Mouse (Mus musculus) liver, embryonic 14.5 days (tissue): ENCODE data around the gene Acad9. TPM values are rescaled to one million over a fixed set of nuclear protein-coding genes. Genes with fewer than 3 reads are reported as not detected.
A peak's percentile ranks its signal among the peaks of the same experiment; 100 is the strongest.
"Not testable (repeated sequence)": the region's sequence is repeated elsewhere in the genome, so short reads cannot be mapped to it uniquely, and the experiment has no call there.

Experiments
- ATAC-seq: fragments of 200-750 bp; cut with Nextera tagmentation; 2 replicates; pipeline ENCODE4 v1.8.0; 2017; ENCODE audit warnings: moderate number of reproducible peaks, mild to moderate bottlenecking, moderate library complexity; ENCODE audit not compliant: insufficient read depth
- DNase-seq, 3 experiments: peaks; one replicate each; pipeline ENCODE4 v3.0.0-alpha.2; 2012 to 2013; ENCODE audit warnings: low read depth in 3 of 3, low spot score in 3 of 3
- H3K27ac ChIP-seq: fragments of 300-500 bp; sonication (generic); 2 replicates; pipeline ENCODE4 v1.5.1; 2014; ENCODE audit warnings: moderate library complexity, mild to moderate bottlenecking, control low read depth, inconsistent platforms
- H3K27me3 ChIP-seq: fragments of 300-500 bp; sonication (generic); 2 replicates; pipeline ENCODE4 v1.6.1; 2014; ENCODE audit warnings: mild to moderate bottlenecking, low read length, moderate library complexity; ENCODE audit not compliant: control insufficient read depth, insufficient read depth
- H3K36me3 ChIP-seq: fragments of 300-500 bp; sonication (generic); replicated peaks from 2 replicates; pipeline ENCODE4 v1.6.1; 2014; ENCODE audit warnings: low read depth; ENCODE audit not compliant: control insufficient read depth, insufficient read depth
- H3K4me1 ChIP-seq, 2 experiments: fragments of 200-500 bp in 1 of 2; fragments of 300-500 bp in 1 of 2; sonication (generic) in 1 of 2; replicated peaks; 2 replicates each; pipeline ENCODE4 v1.6.1; 2012 to 2014; ENCODE audit warnings: antibody characterized with exemption in 1 of 2, inconsistent platforms in 1 of 2, low read length in 1 of 2; ENCODE audit not compliant: control insufficient read depth in 2 of 2, insufficient read depth in 2 of 2
- H3K4me2 ChIP-seq: fragments of 300-500 bp; sonication (generic); 2 replicates; pipeline ENCODE4 v1.6.1; 2014; ENCODE audit warnings: low read depth, mild to moderate bottlenecking, control low read depth, moderate library complexity
- H3K4me3 ChIP-seq, 2 experiments: fragments of 200-500 bp in 1 of 2; fragments of 300-500 bp in 1 of 2; sonication (generic) in 1 of 2; 2 replicates each; pipeline ENCODE4 v1.5.1; 2012 to 2014; ENCODE audit warnings: low read depth in 2 of 2, low read length in 2 of 2, mild to moderate bottlenecking in 2 of 2, control low read depth in 1 of 2, inconsistent platforms in 1 of 2, moderate library complexity in 1 of 2; ENCODE audit not compliant: insufficient read depth in 1 of 2
- H3K9ac ChIP-seq: fragments of 300-500 bp; sonication (generic); replicated peaks from 2 replicates; pipeline ENCODE4 v1.6.1; 2014; ENCODE audit warnings: mild to moderate bottlenecking, control low read depth, moderate library complexity
- H3K9me3 ChIP-seq: fragments of 300-500 bp; sonication (generic); 2 replicates; pipeline ENCODE4 v1.6.1; 2016; ENCODE audit warnings: low read length, mixed read lengths; ENCODE audit not compliant: control insufficient read depth
- CTCF ChIP-seq: IDR thresholded peaks from 2 replicates; pipeline ENCODE4 v1.5.1; 2016; ENCODE audit warnings: antibody characterized with exemption, low read depth, control low read depth
- EP300 ChIP-seq: IDR thresholded peaks from 2 replicates; pipeline ENCODE4 v1.6.1; 2016; ENCODE audit warnings: antibody characterized with exemption, low read depth
- WGBS: fragments of 180-500 bp; shearing (Covaris S2); extraction: QIAGEN DNeasy Blood & Tissue Kit; methylation state at CpG from one replicate; pipeline ENCODE4 v1.1.7; 2014; ENCODE audit not compliant: insufficient replicate concordance; 5-methylcytosine and 5-hydroxymethylcytosine counted together
- polyA plus RNA-seq, 2 experiments: library from polyadenylated mRNA; depleted of rRNA in 1 of 2; stranded (reverse) in 1 of 2; unstranded in 1 of 2; fragments of >200 nt; fragmentation: Nextera tagmentation in 1 of 2; extraction: Ambion mirVana in 1 of 2; gene quantifications; 2 replicates each; pipeline versions ENCODE4 v1.2.1 to v1.2.3; 2012 to 2014

The Acad9 gene
- polyA plus RNA-seq, 2 experiments = 9.8 to 27.6 TPM

GRCm38 (mm10) chr3:36119684-36120548, 54.1 kb downstream of the Acad9 start:
- H3K36me3 ChIP-seq = no peaks in the 10 kb centered on the region
- ATAC-seq (no peak), DNase-seq (no peak)
- no peaks in the 10 kb centered on the region for H3K27me3 ChIP-seq
- H3K27ac ChIP-seq = no peak overlapping the region
- no peaks in the 10 kb centered on the region for H3K9me3 ChIP-seq
- no peak overlapping the region for H3K4me3 ChIP-seq
- H3K9ac ChIP-seq = no peak overlapping the region
- no peaks in the 10 kb centered on the region for H3K4me1 ChIP-seq
- H3K4me2 ChIP-seq = no peak overlapping the region
- TF ChIP-seq EP300 (no peak), CTCF (no peak)

- H3K4me2 ChIP-seq, ATAC-seq, H3K36me3 ChIP-seq, H3K9me3 ChIP-seq, H3K27ac ChIP-seq, H3K4me1 ChIP-seq, H3K27me3 ChIP-seq, H3K9ac ChIP-seq, DNase-seq, H3K4me3 ChIP-seq: not testable (repeated sequence)
- WGBS = 49% methylated on average over 9 of the region's 9 CpGs
Observed at GRCm38 (mm10) chr3:36126176-36126575, 60.4 kb downstream of the Acad9 start.

GRCm38 (mm10) chr3:36136152-36136551, 70.4 kb downstream of the Acad9 start:
- TF ChIP-seq CTCF (no peak), EP300 (no peak)
- no peak overlapping the region for H3K9ac ChIP-seq
- H3K9me3 ChIP-seq = no peaks in the 10 kb centered on the region
- no peaks in the 10 kb centered on the region for H3K27me3 ChIP-seq
- H3K4me2 ChIP-seq = no peak overlapping the region
- no peak overlapping the region for H3K27ac ChIP-seq
- no peaks in the 10 kb centered on the region for H3K4me1 ChIP-seq
- H3K36me3 ChIP-seq = no peaks in the 10 kb centered on the region
- no peak overlapping the region for H3K4me3 ChIP-seq
- no peak for DNase-seq
- ATAC-seq = no peak

- Histone ChIP-seq H3K4me2 (no peak overlapping the region), H3K9me3 (no peaks in the 10 kb centered on the region), H3K27me3 (no peaks in the 10 kb centered on the region), H3K4me1 (no peaks in the 10 kb centered on the region), H3K9ac (no peak overlapping the region), H3K36me3 (no peaks in the 10 kb centered on the region), H3K4me3 (no peak overlapping the region), H3K27ac (no peak overlapping the region)
- TF ChIP-seq EP300 (no peak), CTCF (peak; percentile 46)
- 39% methylated on average over 2 of the region's 2 CpGs for WGBS
- DNase-seq (peak; percentile 17 to 30 (median 26)), ATAC-seq (no peak)
Observed at GRCm38 (mm10) chr3:36137560-36137959, 71.8 kb downstream of the Acad9 start.

GRCm38 (mm10) chr3:36138171-36138660, 72.4 kb downstream of the Acad9 start:
- H3K27me3 ChIP-seq = no peaks in the 10 kb centered on the region
- no peak for DNase-seq
- 43% methylated on average over 1 of the region's 1 CpGs for WGBS

More at GRCm38 (mm10) chr3:36138171-36138660, 72.4 kb downstream of the Acad9 start:
- H3K4me2 ChIP-seq = no peak overlapping the region
- no peak overlapping the region for H3K27ac ChIP-seq
- no peak overlapping the region for H3K4me3 ChIP-seq
- H3K36me3 ChIP-seq = no peaks in the 10 kb centered on the region
- H3K4me1 ChIP-seq = no peaks in the 10 kb centered on the region
- no peak for ATAC-seq
- no peaks in the 10 kb centered on the region for H3K9me3 ChIP-seq
- no peak for TF ChIP-seq EP300
- TF ChIP-seq CTCF = no peak
- no peak overlapping the region for H3K9ac ChIP-seq
